Mouse (Mus musculus): ENCODE data around the gene Cdk5r1.
"Not testable (repeated sequence)": the region's sequence is repeated elsewhere in the genome, so short reads cannot be mapped to it uniquely, and the experiment has no call there.

Cdk5r1 gene

GRCm38 (mm10) chr11:80476222-80477189, at the start of gene Cdk5r1:
Cdk5r1 (plus strand) TSS chr11:80477023.
- peak; percentile 81 for DNase-seq (ENCODE audit: low read depth, low spot score)

DNA sequence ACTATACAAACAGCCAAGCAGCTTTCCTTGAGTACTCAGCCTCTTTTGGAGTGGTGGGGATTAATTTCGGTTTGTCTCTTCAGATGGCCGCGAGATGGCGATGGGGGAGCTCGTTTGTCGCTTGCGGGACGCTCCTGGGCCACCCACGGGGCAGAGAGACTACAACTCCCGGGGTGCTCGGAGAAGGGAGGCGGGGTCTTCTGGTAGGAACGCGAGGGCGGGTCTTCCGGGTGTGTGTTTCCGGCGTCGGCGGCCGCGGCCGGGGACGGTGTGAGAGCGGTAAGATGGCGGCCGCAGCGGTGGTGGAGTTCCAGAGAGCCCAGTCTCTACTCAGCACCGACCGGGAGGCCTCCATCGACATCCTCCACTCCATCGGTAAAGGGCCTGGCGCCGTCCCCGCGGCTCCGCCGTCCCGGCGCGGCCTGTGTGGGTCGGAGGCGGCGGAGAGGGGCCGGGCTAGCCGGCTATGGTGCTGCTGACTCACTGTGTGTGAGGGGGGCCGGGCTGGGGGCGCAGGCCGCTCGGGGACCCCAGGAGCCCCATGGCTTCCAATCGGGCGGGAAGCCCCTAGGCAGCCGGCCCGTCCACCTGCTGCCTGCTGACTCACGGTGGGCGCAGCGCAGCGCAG, 48.3 kb upstream of the Cdk5r1 start, which contains the start of gene Psmd11:
Psmd11 (plus strand) TSS at position 235 of the 628 bp plus-strand sequence.
- DNase-seq (ENCODE audit: low read depth, low spot score) = peak; percentile 98

GRCm38 (mm10) chr11:80429009-80429475, 47.8 kb upstream of the Cdk5r1 start:
- DNase-seq (ENCODE audit: low read depth, low spot score) = no peak

DNA sequence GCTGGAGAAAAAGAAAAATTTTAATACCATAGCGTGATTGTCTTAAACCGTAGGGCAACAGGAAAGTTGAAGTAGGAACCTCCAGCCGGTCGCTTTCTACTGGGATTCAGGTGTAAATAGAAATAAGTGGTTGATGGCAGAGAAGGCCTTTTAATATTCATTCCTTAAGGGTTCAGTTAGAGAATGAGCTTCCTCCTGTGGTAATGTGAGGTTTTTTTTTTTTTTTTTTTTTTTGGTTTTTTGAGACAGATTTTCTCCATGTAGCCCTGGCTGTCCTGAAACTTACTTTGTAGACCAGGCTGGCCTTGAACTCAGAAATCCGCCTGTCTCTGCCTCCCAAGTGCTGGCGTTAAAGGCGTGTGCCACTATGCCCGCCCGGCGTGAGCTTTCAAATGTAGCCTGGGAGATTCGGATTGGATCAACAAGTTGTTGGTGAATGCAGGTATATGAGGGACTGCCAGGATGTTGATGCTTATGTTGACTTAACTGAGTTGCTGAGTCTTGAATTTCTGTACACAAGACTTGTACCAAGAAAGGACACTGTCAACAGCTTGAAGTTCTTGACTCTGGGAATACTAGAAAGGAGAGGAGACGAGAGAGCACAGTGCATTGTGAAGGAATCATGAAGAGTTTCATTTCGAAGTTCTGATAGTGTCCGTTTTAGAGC, 47.2 kb upstream of the Cdk5r1 start:
- DNase-seq (ENCODE audit: low read depth, low spot score) = no peak

- DNase-seq (ENCODE audit: low read depth, low spot score) = no peak
These were observed 46.4 kb upstream of the Cdk5r1 start for GRCm38 (mm10) chr11:80430366-80430910.

DNA sequence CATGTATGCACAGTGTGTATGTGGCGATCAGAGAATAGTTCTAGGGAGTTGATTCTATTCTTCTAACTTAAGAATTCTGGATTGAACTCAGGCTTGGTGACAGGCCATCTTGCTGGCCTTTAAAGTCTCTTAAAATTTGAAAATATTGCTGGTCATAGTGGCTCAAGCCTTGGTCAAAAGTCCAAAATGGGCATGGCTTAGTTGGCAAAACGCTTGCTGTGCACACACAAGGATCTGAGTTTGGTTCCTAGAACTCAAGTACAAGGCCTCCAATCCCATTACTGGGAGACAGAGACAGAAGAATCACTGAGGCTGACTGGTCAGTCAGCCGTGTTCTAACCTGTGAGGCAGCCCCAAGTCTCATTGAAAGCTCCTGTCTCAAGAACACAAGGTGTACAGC, 29.9 kb upstream of the Cdk5r1 start:
- no peak for DNase-seq (ENCODE audit: low read depth, low spot score)

- no peak for DNase-seq (ENCODE audit: low read depth, low spot score)
These were observed 27.0 kb upstream of the Cdk5r1 start for GRCm38 (mm10) chr11:80449859-80450258.

- DNase-seq (ENCODE audit: low read depth, low spot score) = no peak
These were observed 24.6 kb upstream of the Cdk5r1 start for GRCm38 (mm10) chr11:80452242-80452641.

DNA sequence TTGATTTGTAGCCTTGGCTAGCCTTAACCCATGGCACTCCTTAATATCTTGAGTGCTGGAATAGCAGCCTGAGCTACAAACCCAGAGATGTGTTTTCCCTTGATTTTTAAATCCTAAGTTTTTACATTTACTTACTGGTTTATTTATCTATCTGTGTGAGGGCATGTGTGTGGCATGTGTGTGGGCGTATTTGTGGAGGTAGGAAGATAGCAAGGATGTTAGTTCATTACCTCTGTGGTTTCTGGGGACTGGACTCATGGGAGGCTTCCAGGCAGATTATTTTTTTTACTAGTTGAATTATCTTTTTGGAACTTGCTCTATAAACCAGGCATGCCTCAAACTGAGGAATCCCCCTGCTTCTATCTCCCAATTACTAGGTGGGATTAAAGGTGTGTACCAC, 23.6 kb upstream of the Cdk5r1 start:
- DNase-seq (ENCODE audit: low read depth, low spot score) = no peak

- DNase-seq (ENCODE audit: low read depth, low spot score) = not testable (repeated sequence)
These were observed 13.2 kb upstream of the Cdk5r1 start for GRCm38 (mm10) chr11:80463605-80464130.

DNA sequence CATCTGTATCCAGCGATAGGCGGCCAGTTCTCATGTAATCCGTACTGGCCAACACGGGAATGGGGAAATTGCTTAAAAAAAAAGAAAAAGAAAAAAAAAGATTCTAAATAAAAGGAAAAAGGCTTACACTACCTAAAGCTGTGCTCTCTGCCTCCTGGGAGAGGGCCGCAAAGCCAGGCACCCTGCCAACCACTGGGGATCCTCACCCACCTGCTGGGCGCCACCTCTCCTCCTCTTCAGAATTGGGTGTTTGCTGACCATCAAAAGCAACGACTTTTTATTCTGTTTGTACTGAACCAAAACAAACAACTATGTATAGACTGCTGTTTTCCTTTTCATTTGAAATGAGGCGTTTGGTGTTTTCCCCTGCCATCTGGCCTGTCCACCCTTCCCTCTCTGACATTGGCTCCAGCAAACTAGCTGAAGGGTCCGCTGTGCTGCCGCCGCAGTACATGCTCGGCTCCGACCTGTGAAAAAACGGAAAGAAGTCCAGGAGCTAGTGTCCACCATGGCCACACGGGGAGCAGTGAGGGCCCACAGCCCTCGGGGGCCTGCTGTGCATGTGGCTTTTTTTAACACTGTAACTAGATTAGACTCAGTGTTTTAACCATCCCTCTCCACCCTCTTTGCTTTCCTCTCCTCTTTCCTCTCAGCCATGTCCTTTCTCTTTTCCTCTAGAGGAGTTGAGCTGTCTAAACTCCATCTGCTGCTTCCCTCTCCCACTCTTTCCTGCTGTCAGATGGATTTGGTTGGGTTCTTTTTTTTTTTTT, 4.8 kb upstream of the Cdk5r1 start:
- no peak for DNase-seq (ENCODE audit: low read depth, low spot score)

- DNase-seq (ENCODE audit: low read depth, low spot score) = no peak
These were observed 2.6 kb upstream of the Cdk5r1 start for GRCm38 (mm10) chr11:80474175-80474691.

DNA sequence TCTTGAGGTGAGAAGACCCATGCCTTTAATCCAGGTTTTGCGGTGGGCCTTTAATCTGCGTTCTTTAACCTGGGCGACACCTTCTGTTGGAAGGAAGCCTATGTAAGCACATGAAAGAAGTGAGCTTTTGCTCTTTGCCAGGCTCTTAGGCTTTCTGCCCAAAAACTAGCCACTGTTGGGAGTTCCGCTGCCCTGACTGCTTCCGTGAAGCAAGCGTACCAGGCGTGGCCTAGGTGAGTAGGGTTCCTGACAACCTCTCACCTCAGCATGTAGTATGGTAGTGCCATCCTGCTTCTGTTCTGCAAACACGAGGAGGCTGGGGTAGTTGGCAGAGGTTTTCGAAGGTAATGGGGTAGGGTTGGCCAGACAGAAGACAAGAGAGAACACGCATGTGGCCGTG, 2.0 kb upstream of the Cdk5r1 start:
- no peak for DNase-seq (ENCODE audit: low read depth, low spot score)

- no peak for DNase-seq (ENCODE audit: low read depth, low spot score)
These were observed 1.3 kb upstream of the Cdk5r1 start for GRCm38 (mm10) chr11:80475544-80475943.

DNA sequence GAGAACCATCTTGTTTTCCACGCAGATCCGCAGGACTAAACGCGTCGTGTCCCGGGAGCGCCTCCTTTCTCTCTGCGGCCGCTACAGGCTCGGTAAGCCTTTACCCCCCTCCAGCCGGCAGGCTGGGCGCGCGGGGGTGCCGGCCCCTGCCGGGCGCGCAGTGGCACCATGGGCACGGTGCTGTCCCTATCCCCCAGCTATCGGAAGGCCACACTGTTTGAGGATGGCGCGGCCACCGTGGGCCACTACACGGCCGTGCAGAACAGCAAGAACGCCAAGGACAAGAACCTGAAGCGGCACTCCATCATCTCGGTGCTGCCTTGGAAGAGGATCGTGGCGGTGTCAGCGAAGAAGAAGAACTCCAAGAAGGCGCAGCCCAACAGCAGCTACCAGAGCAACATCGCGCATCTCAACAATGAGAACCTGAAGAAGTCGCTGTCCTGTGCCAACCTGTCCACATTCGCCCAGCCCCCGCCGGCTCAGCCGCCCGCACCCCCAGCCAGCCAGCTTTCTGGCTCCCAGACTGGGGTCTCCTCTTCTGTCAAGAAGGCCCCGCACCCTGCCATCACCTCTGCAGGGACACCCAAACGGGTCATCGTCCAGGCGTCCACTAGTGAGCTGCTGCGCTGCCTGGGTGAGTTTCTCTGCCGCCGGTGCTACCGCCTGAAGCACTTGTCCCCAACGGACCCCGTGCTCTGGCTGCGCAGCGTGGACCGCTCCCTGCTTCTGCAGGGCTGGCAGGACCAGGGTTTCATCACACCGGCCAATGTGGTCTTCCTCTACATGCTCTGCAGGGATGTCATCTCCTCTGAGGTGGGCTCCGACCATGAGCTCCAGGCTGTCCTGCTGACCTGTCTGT, 747 bp downstream of the Cdk5r1 start:
- DNase-seq (ENCODE audit: low read depth, low spot score) = no peak

GRCm38 (mm10) chr11:80478694-80479412, 2.0 kb downstream of the Cdk5r1 start:
- no peak for DNase-seq (ENCODE audit: low read depth, low spot score)

DNA sequence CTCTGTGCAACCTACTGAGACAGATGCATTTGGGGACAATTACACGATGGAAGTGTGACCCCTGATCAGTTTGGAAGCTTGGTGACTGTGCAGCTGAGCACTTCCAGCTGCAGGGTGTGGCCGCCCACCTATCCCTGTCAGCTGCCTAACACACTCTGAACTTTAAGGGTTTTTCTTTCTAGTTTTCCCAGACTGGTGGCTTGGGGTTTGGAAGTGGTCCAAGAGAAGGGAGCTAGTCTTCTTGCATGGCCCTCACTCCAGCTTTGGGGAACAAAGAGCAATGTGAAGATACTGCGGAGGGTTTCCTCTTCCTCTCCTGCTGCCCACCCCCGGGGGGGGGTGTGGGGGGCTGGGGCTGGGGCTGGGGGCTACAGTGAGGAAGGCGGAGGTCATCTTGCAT, 2.6 kb downstream of the Cdk5r1 start:
- no peak for DNase-seq (ENCODE audit: low read depth, low spot score)

GRCm38 (mm10) chr11:80479906-80480866, 3.4 kb downstream of the Cdk5r1 start:
- DNase-seq (ENCODE audit: low read depth, low spot score) = no peak
